Mouse (Mus musculus) myocyte (in vitro differentiated cells): Measurements from ENCODE around the gene Olfr127. TPM values are rescaled to one million over a fixed set of nuclear protein-coding genes. Genes with fewer than 3 reads are reported as not detected.

ENCODE experiments used
- H3K27me3 ChIP-seq: one replicate; pipeline ENCODE4 v1.6.1; 2011; ENCODE audit not compliant: control insufficient read depth, insufficient read depth, insufficient read length
- H3K36me3 ChIP-seq: one replicate; pipeline ENCODE4 v1.6.1; 2011; ENCODE audit not compliant: control insufficient read depth, insufficient read depth
- H3K4me2 ChIP-seq: one replicate; pipeline ENCODE4 v1.6.1; 2011; ENCODE audit warnings: low read depth, control low read depth
- H3K4me3 ChIP-seq: one replicate; pipeline ENCODE4 v1.5.1; 2011; ENCODE audit warnings: mild to moderate bottlenecking, control low read depth, moderate library complexity
- H3K79me2 ChIP-seq: one replicate; pipeline ENCODE4 v1.6.1; 2011; ENCODE audit not compliant: control insufficient read depth, insufficient read depth
- H3ac ChIP-seq: one replicate; pipeline ENCODE4 v1.6.1; 2011; ENCODE audit not compliant: control insufficient read depth, insufficient read length
- CEBPB ChIP-seq: IDR thresholded peaks from 2 replicates; pipeline ENCODE4 v1.6.1; 2011; ENCODE audit warnings: mild to moderate bottlenecking, moderate library complexity; ENCODE audit not compliant: poor library complexity, insufficient read depth, severe bottlenecking
- E2F4 ChIP-seq: IDR thresholded peaks from one replicate; pipeline ENCODE4 v1.6.1; 2011; ENCODE audit warnings: mild to moderate bottlenecking, control low read depth, moderate library complexity; ENCODE audit not compliant: insufficient read depth
- MAX ChIP-seq: IDR thresholded peaks from one replicate; pipeline ENCODE4 v1.6.1; 2011; ENCODE audit warnings: low read depth, mild to moderate bottlenecking, control low read depth
- MYOD1 ChIP-seq, 3 experiments: IDR thresholded peaks; one replicate each; pipeline ENCODE4 v1.6.1; 2011; ENCODE audit warnings: control low read depth in 2 of 3, low read depth in 2 of 3, mild to moderate bottlenecking in 2 of 3, moderate library complexity in 1 of 3; ENCODE audit not compliant: insufficient read length in 2 of 3, control insufficient read depth in 1 of 3
- MYOG ChIP-seq, 3 experiments: IDR thresholded peaks; one replicate each; pipeline ENCODE4 v1.6.1; 2011; ENCODE audit warnings: control low read depth in 2 of 3, low read depth in 2 of 3, mild to moderate bottlenecking in 2 of 3; ENCODE audit not compliant: insufficient read length in 2 of 3, control insufficient read depth in 1 of 3, insufficient read depth in 1 of 3
- POLR2A ChIP-seq: IDR thresholded peaks from one replicate; pipeline ENCODE4 v1.6.1; 2011; ENCODE audit warnings: low read depth, mild to moderate bottlenecking, control low read depth, moderate library complexity; ENCODE audit not compliant: insufficient read length
- POLR2AphosphoS2 ChIP-seq: IDR thresholded peaks from one replicate; pipeline ENCODE4 v1.6.1; 2011; ENCODE audit warnings: low read depth, control low read depth; ENCODE audit not compliant: insufficient read length
- REST ChIP-seq: IDR thresholded peaks from one replicate; pipeline ENCODE4 v1.6.1; 2011; ENCODE audit warnings: mild to moderate bottlenecking, control low read depth, moderate library complexity; ENCODE audit not compliant: insufficient read depth, insufficient read length
- SRF ChIP-seq: IDR thresholded peaks from one replicate; pipeline ENCODE4 v1.6.1; 2011; ENCODE audit warnings: low read depth; ENCODE audit not compliant: control insufficient read depth, insufficient read length
- TCF12 ChIP-seq: IDR thresholded peaks from one replicate; pipeline ENCODE4 v1.6.1; 2011; ENCODE audit warnings: mild to moderate bottlenecking, control low read depth; ENCODE audit not compliant: poor library complexity, insufficient read depth, severe bottlenecking
- TCF3 ChIP-seq: IDR thresholded peaks from one replicate; pipeline ENCODE4 v1.6.1; 2011; ENCODE audit warnings: low read depth, control low read depth; ENCODE audit not compliant: insufficient read length
- USF1 ChIP-seq: IDR thresholded peaks from one replicate; pipeline ENCODE4 v1.6.1; 2011; ENCODE audit warnings: low read depth, mild to moderate bottlenecking, control low read depth, moderate library complexity
- polyA plus RNA-seq: library from polyadenylated mRNA; unstranded; fragments of >200 nt; fragmentation: generic; extraction: Trizol; gene quantifications from one replicate; pipeline ENCODE4 v1.2.1, GENCODE M21; 2012; ENCODE audit warnings: missing spikeins

Gene Olfr127
- polyA plus RNA-seq, 1 experiment = not detected

GRCm38 (mm10) chr17:37920248-37920647 lies 20.0 kb downstream of the Olfr127 start, which contains the start of gene Olfr128:
Olfr128 (plus strand) TSS chr17:37920548.
- no peaks in the 10 kb centered on the region for H3K27me3 ChIP-seq
- no peak within 1 kb of the TSS for H3K4me3 ChIP-seq
- no peaks in the 10 kb centered on the region for H3K79me2 ChIP-seq
- TF ChIP-seq REST (no peak), TCF3 (no peak), MAX (no peak), CEBPB (no peak), SRF (no peak), MYOD1 (IDR thresholded peaks at IDR 0.05; ENCODE audit: control insufficient read depth in 1 of 3, insufficient read length in 2 of 3, low read depth in 2 of 3) (no peak), POLR2AphosphoS2 (no peak), E2F4 (no peak), USF1 (no peak), TCF12 (no peak), MYOG (IDR thresholded peaks at IDR 0.05; ENCODE audit: control insufficient read depth in 1 of 3, insufficient read depth in 1 of 3, insufficient read length in 2 of 3, low read depth in 2 of 3) (no peak)
- H3K36me3 ChIP-seq = no peaks in the 10 kb centered on the region
- no peak within 1 kb of the TSS for H3ac ChIP-seq
- H3K4me2 ChIP-seq = no peak within 1 kb of the TSS

GRCm38 (mm10) chr17:37952979-37953378 lies 52.7 kb downstream of the Olfr127 start, which contains the start of gene Olfr761:
Olfr761 (minus strand) TSS chr17:37953079.
- no peak within 1 kb of the TSS for H3K4me3 ChIP-seq

More at GRCm38 (mm10) chr17:37952979-37953378, 52.7 kb downstream of the Olfr127 start, which contains the start of gene Olfr761:
- H3K79me2 ChIP-seq = no peaks in the 10 kb centered on the region
- no peak within 1 kb of the TSS for H3ac ChIP-seq
- H3K4me2 ChIP-seq = no peak within 1 kb of the TSS
- no peaks in the 10 kb centered on the region for H3K27me3 ChIP-seq
- TF ChIP-seq E2F4 = no peak
- no peak for TF ChIP-seq CEBPB
- TF ChIP-seq REST = no peak
- no peak for TF ChIP-seq TCF12
- no peak for TF ChIP-seq USF1
- TF ChIP-seq MYOD1 (IDR thresholded peaks at IDR 0.05; ENCODE audit: control insufficient read depth in 1 of 3, insufficient read length in 2 of 3, low read depth in 2 of 3) = no peak
- TF ChIP-seq SRF = no peak
- TF ChIP-seq POLR2A = no peak
- H3K36me3 ChIP-seq = no peaks in the 10 kb centered on the region

Other genes starting within 250 kb of the Olfr127 start
- not detected for gene Olfr117, start 236.7 kb upstream of the Olfr127 start, polyA plus RNA-seq
- not detected for gene Olfr118, start 233.4 kb upstream of the Olfr127 start, polyA plus RNA-seq
- gene Olfr119, start 203.9 kb upstream of the Olfr127 start, polyA plus RNA-seq = not detected
- gene Olfr120, start 178.6 kb upstream of the Olfr127 start, polyA plus RNA-seq = not detected
- gene Olfr121, start 151.6 kb upstream of the Olfr127 start, polyA plus RNA-seq = not detected
- gene Olfr122, start 131.8 kb upstream of the Olfr127 start, polyA plus RNA-seq = not detected
- gene Olfr123, start 106.9 kb upstream of the Olfr127 start, polyA plus RNA-seq = not detected
- gene Olfr124, start 100.5 kb upstream of the Olfr127 start, polyA plus RNA-seq = not detected
- not detected for gene Olfr125, start 67.5 kb upstream of the Olfr127 start, polyA plus RNA-seq
- gene Olfr126, start 53.0 kb upstream of the Olfr127 start, polyA plus RNA-seq = not detected
- gene Olfr128, start 20.1 kb downstream of the Olfr127 start, polyA plus RNA-seq = not detected
- gene Olfr761, start 52.6 kb downstream of the Olfr127 start, polyA plus RNA-seq = not detected
- not detected for gene Olfr129, start 159.6 kb downstream of the Olfr127 start, polyA plus RNA-seq
- not detected for gene Olfr130, start 163.5 kb downstream of the Olfr127 start, polyA plus RNA-seq
- not detected for gene Olfr131, start 188.3 kb downstream of the Olfr127 start, polyA plus RNA-seq
- not detected for gene Olfr132, start 234.1 kb downstream of the Olfr127 start, polyA plus RNA-seq
- not detected for gene Olfr133, start 244.8 kb downstream of the Olfr127 start, polyA plus RNA-seq